Mouse (Mus musculus): ENCODE measurements at regions not wholly inside any gene's neighbourhood (a gene's known extent, or its start where the extent isn't known, plus 50 kb on each side); places are given as distances from the start of the nearest gene placed in this dataset.

- ATAC-seq (replicated peaks; ENCODE audit: low FRiP score, poor library complexity, severe bottlenecking) = no peak
Measured at GRCm38 (mm10) chr10:12186918-12187639, 682.1 kb downstream of the Utrn start.

- no peak for ATAC-seq (replicated peaks; ENCODE audit: low FRiP score, poor library complexity, severe bottlenecking)
Measured at GRCm38 (mm10) chr10:12187669-12188342, 681.4 kb downstream of the Utrn start.

GRCm38 (mm10) chr10:12190435-12190834 is 678.7 kb downstream of the Utrn start:
- no peak for ATAC-seq (replicated peaks; ENCODE audit: low FRiP score, poor library complexity, severe bottlenecking)

DNA sequence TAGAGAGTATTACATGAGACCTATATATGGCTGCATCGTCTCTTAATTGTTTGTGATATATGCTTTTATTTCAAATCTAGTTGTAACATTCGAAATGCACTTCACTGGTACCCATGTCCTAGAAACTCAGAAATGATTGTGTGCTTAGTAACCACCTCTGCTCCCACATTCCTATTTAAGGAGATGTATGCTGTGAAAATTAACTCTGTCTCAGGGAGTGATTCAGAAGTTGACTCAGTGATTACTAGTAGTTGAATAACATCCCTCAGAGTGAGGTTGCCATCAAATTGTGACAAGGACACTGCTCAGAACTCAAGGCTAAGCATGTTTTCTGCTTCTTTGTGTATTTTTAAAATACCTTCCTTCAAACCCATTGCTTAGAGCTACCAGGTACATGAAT is 661.9 kb downstream of the Utrn start:
- ATAC-seq (replicated peaks; ENCODE audit: low FRiP score, poor library complexity, severe bottlenecking) = no peak

GRCm38 (mm10) chr10:12210181-12210580 is 659.0 kb downstream of the Utrn start:
- ATAC-seq (replicated peaks; ENCODE audit: low FRiP score, poor library complexity, severe bottlenecking) = no peak

DNA sequence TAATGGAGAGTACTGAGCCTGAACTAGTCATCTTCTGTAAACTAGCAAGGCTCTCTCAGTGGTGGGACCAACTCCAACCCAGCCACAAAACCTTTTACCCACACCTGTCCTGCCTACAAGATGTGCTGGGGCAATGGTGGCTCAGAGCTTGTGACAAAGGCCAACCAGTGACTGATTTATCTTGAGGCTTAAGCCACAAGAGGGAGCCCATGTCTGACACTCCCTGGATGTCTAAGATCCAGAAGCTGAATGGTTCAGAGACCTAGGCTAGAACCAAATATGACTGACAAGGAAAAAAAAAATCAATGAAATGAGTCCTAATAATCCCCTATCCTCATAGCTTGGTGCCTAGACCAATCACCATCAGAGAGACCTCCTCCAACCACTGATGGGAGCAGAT is 650.3 kb downstream of the Utrn start:
- no peak for ATAC-seq (replicated peaks; ENCODE audit: low FRiP score, poor library complexity, severe bottlenecking)

GRCm38 (mm10) chr10:12234141-12234540 is 635.0 kb downstream of the Utrn start:
- no peak for ATAC-seq (replicated peaks; ENCODE audit: low FRiP score, poor library complexity, severe bottlenecking)

DNA sequence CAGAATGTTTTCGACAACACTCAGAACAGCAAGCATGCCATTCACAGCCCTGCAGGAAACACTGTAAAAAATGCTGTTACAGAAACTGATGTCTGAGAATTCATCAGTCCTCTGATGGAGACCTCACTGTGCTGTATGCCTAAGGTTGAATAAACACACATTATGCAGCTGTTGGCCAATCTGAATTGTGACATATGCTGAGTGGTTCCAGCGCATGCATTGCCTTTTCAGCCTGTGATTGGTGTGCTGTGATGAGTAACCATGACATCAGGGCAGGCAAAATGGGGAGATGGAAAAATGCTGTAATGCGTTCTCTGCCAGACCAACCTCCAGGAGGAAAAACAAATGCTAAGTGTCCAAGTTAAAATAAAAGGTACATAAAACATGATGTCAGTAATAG is 620.3 kb downstream of the Utrn start:
- ATAC-seq (replicated peaks; ENCODE audit: low FRiP score, poor library complexity, severe bottlenecking) = no peak

GRCm38 (mm10) chr10:12253274-12253673 is 615.9 kb downstream of the Utrn start:
- no peak for ATAC-seq (replicated peaks; ENCODE audit: low FRiP score, poor library complexity, severe bottlenecking)

- ATAC-seq (replicated peaks; ENCODE audit: low FRiP score, poor library complexity, severe bottlenecking) = no peak
Measured at GRCm38 (mm10) chr10:12285679-12286078, 583.5 kb downstream of the Utrn start.

DNA sequence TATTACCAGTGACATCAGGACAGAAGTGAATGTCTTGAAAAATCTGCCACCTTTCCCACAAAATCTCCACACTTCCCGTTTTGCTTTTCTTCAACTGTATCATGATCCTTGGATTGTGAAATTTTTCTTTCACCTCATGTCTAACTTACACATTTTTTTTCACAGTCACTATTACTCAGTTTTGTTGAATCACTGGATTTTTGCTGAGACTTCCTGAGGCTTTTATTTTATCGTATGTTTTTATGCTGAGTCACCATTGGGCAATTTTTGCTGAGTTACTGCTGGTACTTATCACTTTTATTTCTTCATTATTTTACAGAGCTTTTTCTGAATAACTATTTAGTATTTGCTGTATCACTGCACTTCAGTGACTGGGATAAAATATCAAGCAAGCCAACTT is 570.3 kb downstream of the Utrn start:
- ATAC-seq (replicated peaks; ENCODE audit: low FRiP score, poor library complexity, severe bottlenecking) = no peak

GRCm38 (mm10) chr10:12302396-12302795 is 566.8 kb downstream of the Utrn start:
- no peak for ATAC-seq (replicated peaks; ENCODE audit: low FRiP score, poor library complexity, severe bottlenecking)

DNA sequence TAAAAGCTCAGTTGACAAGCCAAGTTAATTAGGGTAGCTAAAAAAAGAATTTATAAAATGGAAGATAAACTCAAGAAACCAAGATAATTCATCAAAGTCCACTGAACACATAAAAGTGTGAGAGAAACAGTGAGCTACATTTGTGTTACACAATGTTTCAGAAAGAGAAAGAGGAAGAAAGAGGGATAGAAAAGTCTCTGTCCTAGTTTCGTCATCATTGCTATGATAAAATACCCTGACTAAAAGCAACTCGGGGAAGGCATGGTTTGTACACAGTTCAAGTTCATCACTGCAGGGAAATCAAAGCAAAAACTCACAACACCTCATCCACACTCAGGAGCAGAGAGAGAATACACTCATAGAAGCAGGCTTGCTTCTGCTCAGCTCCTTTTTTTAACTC is 548.9 kb downstream of the Utrn start:
- no peak for ATAC-seq (replicated peaks; ENCODE audit: low FRiP score, poor library complexity, severe bottlenecking)
